Mouse (Mus musculus): ENCODE measurements around the gene Nhsl1. TPM values are rescaled to one million over a fixed set of nuclear protein-coding genes. Genes with fewer than 3 reads are reported as not detected.

Nhsl1 gene
- polyA plus RNA-seq, 1 experiment from 2014 or later = 16.6 TPM

- no peak; the same call in 1 of the 2 replicates for ATAC-seq (replicated peaks)
- H3K36me3 ChIP-seq = no peaks in the 10 kb centered on the region
- no peak overlapping the region for H3K4me3 ChIP-seq
- H3K4me1 ChIP-seq = peaks cover 13% of the 10 kb centered on the region
- H3K9me3 ChIP-seq = no peaks in the 10 kb centered on the region
- H3K4me2 ChIP-seq (replicated peaks) = no peak overlapping the region
- 49% methylated on average over 5 of the region's 5 CpGs for WGBS
- H3K27ac ChIP-seq (replicated peaks) = no peak overlapping the region
- no peaks in the 10 kb centered on the region for H3K27me3 ChIP-seq
- H3K9ac ChIP-seq (replicated peaks) = no peak overlapping the region
Observed at GRCm38 (mm10) chr10:18328331-18328908, 9.6 kb downstream of the Nhsl1 start.

- ATAC-seq (replicated peaks) = peak; percentile 69
- 0 out of 2 replicates have a peak overlapping the region, but pooled peaks have one; percentile 17 for H3K27ac ChIP-seq (replicated peaks)
- H3K9ac ChIP-seq (replicated peaks) = peak overlapping the region; percentile 30
- H3K4me1 ChIP-seq = peaks cover 13% of the 10 kb centered on the region
- 4% methylated on average over 22 of the region's 23 CpGs for WGBS
- no peaks in the 10 kb centered on the region for H3K27me3 ChIP-seq
- H3K9me3 ChIP-seq = no peaks in the 10 kb centered on the region
- peak overlapping the region; percentile 35 for H3K4me3 ChIP-seq
- H3K4me2 ChIP-seq (replicated peaks) = peak overlapping the region; percentile 59
- no peaks in the 10 kb centered on the region for H3K36me3 ChIP-seq
Observed at GRCm38 (mm10) chr10:18329096-18330038, 10.6 kb downstream of the Nhsl1 start.

GRCm38 (mm10) chr10:18330445-18330844, 11.7 kb downstream of the Nhsl1 start:
- no peaks in the 10 kb centered on the region for H3K9me3 ChIP-seq
- no peak overlapping the region for H3K4me3 ChIP-seq
- WGBS = 78% methylated on average over 5 of the region's 5 CpGs
- no peak for ATAC-seq (replicated peaks)
- peaks cover 13% of the 10 kb centered on the region for H3K4me1 ChIP-seq
- no peak overlapping the region for H3K27ac ChIP-seq (replicated peaks)
- no peak overlapping the region for H3K4me2 ChIP-seq (replicated peaks)
- no peaks in the 10 kb centered on the region for H3K36me3 ChIP-seq
- no peak overlapping the region for H3K9ac ChIP-seq (replicated peaks)
- H3K27me3 ChIP-seq = no peaks in the 10 kb centered on the region

- Histone ChIP-seq H3K4me1 (peaks cover 11% of the 10 kb centered on the region), H3K4me3 (no peak overlapping the region), H3K4me2 (replicated peaks) (no peak overlapping the region), H3K27me3 (no peaks in the 10 kb centered on the region), H3K9me3 (no peaks in the 10 kb centered on the region), H3K9ac (replicated peaks) (no peak overlapping the region), H3K36me3 (no peaks in the 10 kb centered on the region), H3K27ac (replicated peaks) (no peak overlapping the region)
- WGBS = 29% methylated on average over 4 of the region's 4 CpGs
- ATAC-seq (replicated peaks) = no peak
Observed at GRCm38 (mm10) chr10:18333575-18333974, 14.8 kb downstream of the Nhsl1 start.

- Histone ChIP-seq H3K9ac (replicated peaks) (no peak overlapping the region), H3K36me3 (no peaks in the 10 kb centered on the region), H3K4me3 (no peak overlapping the region), H3K27ac (replicated peaks) (no peak overlapping the region), H3K27me3 (no peaks in the 10 kb centered on the region), H3K9me3 (no peaks in the 10 kb centered on the region), H3K4me1 (peaks cover 8% of the 10 kb centered on the region), H3K4me2 (replicated peaks) (no peak overlapping the region)
- 88% methylated on average over 4 of the region's 4 CpGs for WGBS
- ATAC-seq (replicated peaks) = no peak
Observed at GRCm38 (mm10) chr10:18334176-18334575, 15.4 kb downstream of the Nhsl1 start.

GRCm38 (mm10) chr10:18334734-18335133, 15.9 kb downstream of the Nhsl1 start:
- Histone ChIP-seq H3K4me3 (no peak overlapping the region), H3K36me3 (no peaks in the 10 kb centered on the region), H3K27ac (replicated peaks) (no peak overlapping the region), H3K4me2 (replicated peaks) (no peak overlapping the region), H3K27me3 (no peaks in the 10 kb centered on the region), H3K9ac (replicated peaks) (no peak overlapping the region), H3K9me3 (no peaks in the 10 kb centered on the region), H3K4me1 (peaks cover 2% of the 10 kb centered on the region)
- WGBS = 57% methylated on average over 9 of the region's 9 CpGs
- no peak for ATAC-seq (replicated peaks)

GRCm38 (mm10) chr10:18337725-18338124, 18.9 kb downstream of the Nhsl1 start:
- H3K9me3 ChIP-seq = no peaks in the 10 kb centered on the region
- no peak overlapping the region for H3K9ac ChIP-seq (replicated peaks)
- H3K36me3 ChIP-seq = no peaks in the 10 kb centered on the region
- H3K27ac ChIP-seq (replicated peaks) = no peak overlapping the region
- H3K4me2 ChIP-seq (replicated peaks) = no peak overlapping the region
- no peaks in the 10 kb centered on the region for H3K27me3 ChIP-seq
- H3K4me3 ChIP-seq = no peak overlapping the region
- 88% methylated on average over 5 of the region's 5 CpGs for WGBS
- H3K4me1 ChIP-seq = no peaks in the 10 kb centered on the region
- no peak for ATAC-seq (replicated peaks)

GRCm38 (mm10) chr10:18339386-18339785, 20.6 kb downstream of the Nhsl1 start:
- H3K27me3 ChIP-seq = no peaks in the 10 kb centered on the region
- H3K9ac ChIP-seq (replicated peaks) = no peak overlapping the region
- no peaks in the 10 kb centered on the region for H3K9me3 ChIP-seq
- WGBS = 94% methylated on average over 6 of the region's 6 CpGs
- no peaks in the 10 kb centered on the region for H3K4me1 ChIP-seq
- no peak for ATAC-seq (replicated peaks)
- H3K36me3 ChIP-seq = no peaks in the 10 kb centered on the region
- H3K27ac ChIP-seq (replicated peaks) = no peak overlapping the region
- H3K4me2 ChIP-seq (replicated peaks) = no peak overlapping the region
- H3K4me3 ChIP-seq = no peak overlapping the region

GRCm38 (mm10) chr10:18340930-18341329, 22.1 kb downstream of the Nhsl1 start:
- H3K36me3 ChIP-seq = no peaks in the 10 kb centered on the region
- no peak overlapping the region for H3K9ac ChIP-seq (replicated peaks)
- H3K4me3 ChIP-seq = no peak overlapping the region
- H3K27me3 ChIP-seq = no peaks in the 10 kb centered on the region
- no peak overlapping the region for H3K27ac ChIP-seq (replicated peaks)
- no peak for ATAC-seq (replicated peaks)
- 96% methylated on average over 1 of the region's 1 CpGs for WGBS
- no peak overlapping the region for H3K4me2 ChIP-seq (replicated peaks)
- no peaks in the 10 kb centered on the region for H3K9me3 ChIP-seq
- no peaks in the 10 kb centered on the region for H3K4me1 ChIP-seq

- H3K27ac ChIP-seq (replicated peaks) = no peak overlapping the region
- 12% methylated on average over 15 of the region's 15 CpGs for WGBS
- no peaks in the 10 kb centered on the region for H3K36me3 ChIP-seq
- H3K4me1 ChIP-seq = no peaks in the 10 kb centered on the region
- no peak overlapping the region for H3K4me3 ChIP-seq
- H3K4me2 ChIP-seq (replicated peaks) = no peak overlapping the region
- no peak overlapping the region for H3K9ac ChIP-seq (replicated peaks)
- H3K27me3 ChIP-seq = no peaks in the 10 kb centered on the region
- H3K9me3 ChIP-seq = no peaks in the 10 kb centered on the region
- ATAC-seq (replicated peaks) = no peak
Observed at GRCm38 (mm10) chr10:18341444-18342196, 22.8 kb downstream of the Nhsl1 start.

GRCm38 (mm10) chr10:18347231-18347630, 28.4 kb downstream of the Nhsl1 start:
- no peaks in the 10 kb centered on the region for H3K4me1 ChIP-seq
- 95% methylated on average over 15 of the region's 15 CpGs for WGBS
- no peaks in the 10 kb centered on the region for H3K36me3 ChIP-seq
- no peak overlapping the region for H3K9ac ChIP-seq (replicated peaks)
- H3K4me2 ChIP-seq (replicated peaks) = no peak overlapping the region
- no peaks in the 10 kb centered on the region for H3K9me3 ChIP-seq
- H3K4me3 ChIP-seq = no peak overlapping the region
- no peaks in the 10 kb centered on the region for H3K27me3 ChIP-seq
- H3K27ac ChIP-seq (replicated peaks) = no peak overlapping the region
- ATAC-seq (replicated peaks) = no peak

- no peaks in the 10 kb centered on the region for H3K9me3 ChIP-seq
- no peak overlapping the region for H3K4me3 ChIP-seq
- 95% methylated on average over 4 of the region's 4 CpGs for WGBS
- no peaks in the 10 kb centered on the region for H3K36me3 ChIP-seq
- no peak overlapping the region for H3K9ac ChIP-seq (replicated peaks)
- H3K4me2 ChIP-seq (replicated peaks) = no peak overlapping the region
- ATAC-seq (replicated peaks) = no peak
- no peak overlapping the region for H3K27ac ChIP-seq (replicated peaks)
- no peaks in the 10 kb centered on the region for H3K27me3 ChIP-seq
- H3K4me1 ChIP-seq = no peaks in the 10 kb centered on the region
Observed at GRCm38 (mm10) chr10:18350781-18351180, 32.0 kb downstream of the Nhsl1 start.
